Mouse (Mus musculus): ENCODE measurements around the gene Magt1. TPM values are rescaled to one million over a fixed set of nuclear protein-coding genes. Genes with fewer than 3 reads are reported as not detected.
"Not testable (repeated sequence)": the region's sequence is repeated elsewhere in the genome, so short reads cannot be mapped to it uniquely, and the experiment has no call there.

Magt1 gene
- 10 to 100 TPM; 29.6 to 30.5 TPM for total RNA-seq (2021)
- long read RNA-seq, experiment 1, full-length matches to known transcripts: 6 of 8 reads
- long read RNA-seq, experiment 1, partial matches to known transcripts: 0 of 8 reads
- long read RNA-seq, experiment 1, other reads (novel, unspliced or antisense): 2 of 8 reads
- long read RNA-seq, experiment 2, full-length matches to known transcripts: 3 of 10 reads
- long read RNA-seq, experiment 2, partial matches to known transcripts: 0 of 10 reads
- long read RNA-seq, experiment 2, other reads (novel, unspliced or antisense): 7 of 10 reads

DNA sequence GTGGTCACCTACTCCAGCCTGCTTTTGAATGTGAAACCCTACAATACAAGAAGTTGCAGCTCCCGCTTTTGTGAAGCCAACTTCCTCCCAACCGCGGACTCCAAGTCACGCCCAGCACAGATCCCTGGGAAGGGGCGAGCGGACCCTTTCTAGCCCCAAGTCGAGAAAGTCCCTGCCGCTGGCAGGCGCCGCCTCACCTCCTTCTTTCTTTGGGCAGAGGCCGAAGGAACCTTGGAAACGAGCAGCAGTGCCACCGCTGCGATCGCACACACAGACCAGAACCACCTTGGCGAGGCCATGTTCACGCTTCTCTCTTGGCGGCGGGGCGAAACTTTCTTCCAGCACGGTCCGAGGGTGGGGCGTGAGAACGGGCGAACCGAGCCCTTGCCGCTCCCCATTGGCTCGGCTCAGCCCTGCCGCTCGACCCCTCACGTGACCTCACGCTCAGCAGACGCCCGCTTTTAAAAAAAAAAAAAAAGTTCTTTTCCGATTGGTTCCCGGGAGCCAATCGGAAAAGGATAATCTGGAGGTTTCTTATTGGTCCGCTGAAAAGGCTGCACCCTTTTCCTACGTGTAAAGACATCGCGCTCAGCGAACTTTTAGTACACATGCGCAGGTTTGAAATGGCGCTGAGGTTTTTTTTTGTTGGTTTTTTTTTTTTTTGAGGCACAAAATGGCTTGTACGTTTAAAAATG lies at the start of gene Magt1:
Magt1 (minus strand) TSS at position 442 of the 695 bp plus-strand sequence.
- intact Hi-C loops (cut with DNase I): loop anchor here (5.0 kb wide), 1 partner anchor 84 kb away; the partner anchor contains the start of gene Atrx
- peak; percentile 72 to 80 for DNase-seq

DNA sequence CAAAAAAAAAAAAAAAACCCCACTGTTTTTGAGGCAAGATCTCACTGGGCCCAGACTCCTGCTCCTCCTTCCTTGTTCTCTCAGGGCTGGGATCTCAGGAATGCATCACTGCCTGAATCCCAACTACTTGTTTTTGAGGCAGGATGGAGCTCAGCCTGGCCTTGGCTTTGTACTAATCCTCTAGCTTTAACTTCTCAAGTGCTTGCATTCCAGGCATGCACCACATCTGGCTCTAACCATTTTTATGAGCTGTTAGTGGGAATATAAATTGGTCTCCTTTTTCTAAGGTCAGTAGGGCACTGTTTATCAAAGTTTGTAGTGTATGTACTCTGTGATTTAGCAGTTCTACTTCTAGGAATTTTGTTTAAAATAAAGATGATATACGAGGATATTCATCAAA lies 36.5 kb upstream of the Magt1 start:
- intact Hi-C loops (cut with DNase I): no loop called here
- no peak for DNase-seq

DNA sequence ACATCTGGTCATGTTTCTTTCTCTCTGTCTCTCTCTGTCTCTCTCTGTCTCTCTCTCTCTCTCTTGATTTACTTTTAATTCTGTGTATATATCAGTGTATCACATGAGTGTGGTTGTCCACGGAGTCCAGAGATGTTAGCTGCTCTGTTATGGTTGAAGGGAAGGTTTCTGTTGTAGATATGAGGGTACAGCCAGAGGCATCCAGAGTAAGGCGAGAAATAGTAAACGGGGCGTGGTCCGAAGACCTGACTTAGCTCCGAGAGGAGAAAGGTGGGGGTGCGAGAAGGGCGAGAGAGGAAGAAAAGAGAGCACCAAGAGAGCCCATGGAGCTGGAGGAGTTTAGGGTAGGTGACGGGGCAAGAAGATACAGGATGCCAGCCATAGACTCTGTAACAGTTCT lies 34.2 kb upstream of the Magt1 start:
- intact Hi-C loops (cut with DNase I): no loop called here

DNA sequence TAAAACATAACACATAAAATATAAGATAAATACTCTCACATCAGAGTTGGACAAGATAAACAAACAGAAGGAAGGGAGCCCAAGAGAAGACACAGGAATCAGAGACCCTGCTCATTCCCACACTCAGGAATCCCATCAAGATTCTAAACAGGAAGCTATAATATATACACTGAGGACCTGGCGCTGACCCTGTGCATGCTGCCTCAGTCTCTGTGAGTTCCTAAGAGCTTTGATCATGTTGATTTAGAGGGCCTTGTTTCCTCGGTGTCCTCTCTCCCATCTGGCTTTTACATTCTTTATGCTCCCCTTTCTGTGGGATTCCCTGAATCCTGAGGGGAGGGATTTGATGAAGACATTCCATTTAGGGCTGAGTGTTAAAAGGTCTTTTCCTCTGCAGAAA lies 33.7 kb upstream of the Magt1 start:
- intact Hi-C loops (cut with DNase I): no loop called here

More for the DNA sequence above, 34.2 kb upstream of the Magt1 start:
- no peak for DNase-seq

DNA sequence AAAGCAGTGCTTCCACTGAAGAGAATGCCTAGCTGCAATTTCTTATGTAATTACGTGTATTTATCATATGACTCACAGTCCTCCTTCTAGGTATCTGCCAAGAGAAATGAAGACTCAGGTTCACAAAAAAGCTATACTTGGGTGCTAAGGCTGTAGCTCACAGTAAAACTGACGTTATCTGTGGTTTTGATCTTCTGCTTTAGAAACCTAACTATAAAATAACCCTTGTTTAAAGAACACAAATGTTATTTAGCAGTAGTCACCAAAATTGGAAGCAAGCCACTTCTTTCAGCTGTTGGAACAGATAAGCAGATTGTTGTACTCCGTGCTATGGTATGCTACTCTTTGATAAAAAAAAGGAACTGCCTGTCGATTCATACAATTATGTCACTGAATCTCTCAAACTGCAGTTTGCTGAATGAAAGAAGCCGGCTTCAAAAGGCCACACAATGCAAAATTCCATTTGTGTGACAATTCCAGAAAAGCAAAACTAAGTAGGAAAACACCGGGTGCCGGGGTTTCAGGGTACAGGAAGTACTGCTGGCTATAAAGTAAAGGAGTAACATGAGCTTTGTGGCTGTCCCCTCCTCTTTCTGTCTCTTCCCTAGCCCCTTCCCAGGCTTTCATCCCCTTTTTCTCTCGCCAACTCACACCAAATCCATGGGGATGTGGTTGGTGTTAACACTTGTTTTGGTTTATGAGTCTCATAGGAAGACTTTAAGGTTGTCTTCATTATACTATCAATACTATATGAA lies 32.3 kb upstream of the Magt1 start:
- no peak for DNase-seq

More for the DNA sequence above, 33.7 kb upstream of the Magt1 start:
- DNase-seq: no peak

DNA sequence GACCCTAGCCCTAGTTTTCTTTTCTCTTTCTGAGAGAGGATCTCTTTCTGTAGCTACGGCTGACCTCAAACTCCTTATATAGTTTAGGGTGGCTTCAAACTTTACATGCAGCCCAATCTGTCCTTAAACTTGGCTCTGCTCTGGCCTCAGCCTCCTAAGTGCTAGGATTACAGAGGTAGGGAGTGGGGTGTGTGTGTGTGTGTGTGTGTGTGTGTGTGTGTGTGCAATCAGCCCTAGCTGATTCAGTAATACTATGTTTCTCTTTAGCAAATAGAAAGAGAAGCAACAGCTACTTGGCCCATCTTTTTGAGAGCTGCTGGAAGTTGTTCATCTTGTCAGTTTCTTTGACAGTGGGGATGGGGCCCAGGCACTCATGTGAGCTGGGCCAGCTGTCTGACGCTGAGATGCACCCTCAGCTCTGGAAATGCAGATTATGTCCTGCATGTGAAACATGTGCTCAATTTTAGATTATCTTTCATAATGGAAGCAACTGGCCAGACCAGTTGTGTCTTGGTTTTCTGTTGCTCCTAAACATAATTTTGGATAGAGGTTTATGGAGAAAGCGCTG lies 25.6 kb upstream of the Magt1 start:
- intact Hi-C loops (cut with DNase I): no loop called here
- no peak for DNase-seq

More for the DNA sequence above, 32.3 kb upstream of the Magt1 start:
- intact Hi-C loops (cut with DNase I): no loop called here

DNA sequence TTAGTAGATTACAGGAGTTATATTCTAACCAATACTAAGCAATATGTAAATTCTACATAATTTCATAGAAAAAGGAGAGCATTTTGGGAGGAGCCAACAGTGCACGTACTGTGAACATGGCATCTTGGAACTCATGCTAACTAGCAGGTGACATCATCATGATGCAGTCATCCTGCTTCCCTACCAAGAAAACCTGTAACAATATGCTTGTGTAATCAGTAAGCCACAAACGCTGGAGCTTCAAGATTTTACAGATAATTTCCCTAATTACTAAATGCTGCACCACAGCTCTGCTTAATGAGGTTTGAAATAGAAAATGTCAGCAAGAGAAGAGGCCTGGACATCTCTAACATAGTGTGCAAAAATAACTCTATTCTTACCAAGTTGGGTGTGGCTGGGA lies 24.0 kb upstream of the Magt1 start:
- intact Hi-C loops (cut with DNase I): no loop called here
- no peak for DNase-seq

DNA sequence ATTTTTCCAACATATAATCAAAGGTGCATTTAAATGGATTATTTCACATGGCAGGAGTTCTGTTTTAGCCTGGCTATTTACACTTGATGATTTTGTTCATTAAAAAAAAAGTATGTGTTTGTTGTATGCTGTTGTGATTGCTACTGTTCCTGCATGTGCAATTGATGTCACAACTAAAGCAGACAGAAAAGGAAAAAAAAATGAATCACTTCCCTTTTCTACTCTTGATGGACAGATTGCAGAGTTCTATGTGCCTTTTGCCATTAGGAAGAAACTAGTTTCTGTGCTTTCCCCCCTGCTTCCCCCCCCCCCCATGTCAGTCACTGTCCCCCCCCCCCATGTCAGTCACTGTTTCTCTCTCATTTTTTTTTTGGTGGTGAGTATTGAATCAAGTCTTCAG lies 19.4 kb upstream of the Magt1 start:
- intact Hi-C loops (cut with DNase I): no loop called here
- no peak for DNase-seq

DNA sequence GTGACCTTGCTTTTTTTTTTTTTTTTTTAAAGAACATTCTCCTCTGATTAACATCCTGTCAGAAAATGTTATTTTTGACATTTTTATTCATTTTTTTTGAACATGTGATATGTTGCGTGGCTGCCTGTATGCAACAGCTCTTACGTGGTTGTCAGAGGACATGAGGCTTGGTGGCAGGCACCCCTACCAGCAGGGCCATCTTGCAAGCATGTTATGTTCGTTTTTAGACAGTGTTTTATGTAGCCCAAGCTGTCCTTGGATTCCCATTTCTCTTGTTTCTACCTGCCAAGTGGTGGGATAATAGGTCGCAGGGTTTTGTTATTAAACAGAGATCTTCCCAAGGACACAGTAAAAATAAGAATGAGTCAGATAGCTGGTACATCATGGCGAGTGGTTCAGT lies 18.5 kb upstream of the Magt1 start:
- intact Hi-C loops (cut with DNase I): no loop called here

DNA sequence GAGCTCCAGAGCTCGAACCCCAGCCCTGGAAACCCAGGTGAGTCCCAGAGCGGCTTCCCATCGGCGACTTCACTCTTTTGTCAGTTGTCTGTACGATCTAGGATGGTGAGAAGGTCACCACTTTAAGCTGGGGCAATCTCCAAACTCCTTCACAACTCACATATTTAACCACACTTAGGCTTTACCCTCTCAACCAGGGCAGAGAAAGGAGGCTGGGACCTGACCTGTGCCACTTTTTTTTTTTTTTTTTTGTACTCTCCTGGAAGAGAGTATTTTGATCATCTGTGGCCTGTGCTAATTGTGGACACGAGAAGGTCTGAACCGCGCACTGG lies 15.6 kb upstream of the Magt1 start:
- DNase-seq: no peak
- intact Hi-C loops (cut with DNase I): loop anchor here (2.0 to 5.0 kb wide), 2 partner anchors 81 to 145 kb away; no protein-coding TSS in a partner anchor

More for the DNA sequence above, 18.5 kb upstream of the Magt1 start:
- no peak for DNase-seq

DNA sequence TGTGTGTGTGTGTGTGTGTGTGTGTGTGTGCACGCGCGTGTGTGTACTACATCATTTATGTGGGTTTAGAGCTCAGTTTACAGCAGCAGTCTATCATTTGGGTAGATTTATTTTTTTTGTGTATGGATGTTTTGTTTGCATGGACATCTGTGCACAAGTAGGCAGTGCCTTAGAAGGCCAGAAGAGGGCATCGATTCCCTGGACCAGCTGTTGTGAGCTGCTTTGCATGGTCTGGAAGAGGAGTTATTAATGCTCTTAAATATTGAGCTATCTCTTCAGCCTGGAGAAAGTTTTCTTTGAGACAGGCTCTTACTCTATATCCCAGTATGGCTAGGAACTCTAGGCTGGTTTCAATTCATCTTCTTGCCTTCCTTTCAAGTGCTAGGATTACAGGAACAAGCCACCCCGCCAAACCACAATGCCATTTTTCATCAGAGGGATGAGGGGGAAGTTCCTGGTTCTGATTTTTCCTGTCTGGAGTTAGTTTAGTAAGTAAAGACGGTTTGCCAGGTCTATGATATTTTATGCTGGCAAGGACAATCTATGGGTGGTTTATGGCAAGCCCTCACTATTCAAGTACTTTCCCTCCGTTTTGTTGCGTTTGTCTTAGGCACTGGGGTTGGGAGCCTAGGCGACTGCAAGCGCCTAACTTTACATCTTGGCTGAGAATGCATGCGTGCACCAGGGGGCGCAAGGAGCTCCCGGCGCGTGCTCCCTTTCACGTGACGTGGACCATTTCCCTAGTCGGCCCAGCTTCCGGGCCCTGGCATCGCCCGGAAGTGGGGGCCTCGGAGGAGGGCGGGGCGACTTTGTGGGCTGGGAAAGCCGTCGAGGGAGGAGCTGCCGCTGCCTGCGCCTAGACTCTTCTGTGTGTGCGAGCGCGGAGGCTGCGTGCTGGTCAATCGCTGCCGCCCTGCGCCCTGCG lies 15.0 kb upstream of the Magt1 start, which contains the start of gene Atp7a:
Atp7a (plus strand) TSS at position 859 of the 925 bp plus-strand sequence.
- DNase-seq: peak; percentile 79 to 86
- intact Hi-C loops (cut with DNase I): loop anchor here (2.0 to 5.0 kb wide), 2 partner anchors 82 to 146 kb away; no protein-coding TSS in a partner anchor

DNA sequence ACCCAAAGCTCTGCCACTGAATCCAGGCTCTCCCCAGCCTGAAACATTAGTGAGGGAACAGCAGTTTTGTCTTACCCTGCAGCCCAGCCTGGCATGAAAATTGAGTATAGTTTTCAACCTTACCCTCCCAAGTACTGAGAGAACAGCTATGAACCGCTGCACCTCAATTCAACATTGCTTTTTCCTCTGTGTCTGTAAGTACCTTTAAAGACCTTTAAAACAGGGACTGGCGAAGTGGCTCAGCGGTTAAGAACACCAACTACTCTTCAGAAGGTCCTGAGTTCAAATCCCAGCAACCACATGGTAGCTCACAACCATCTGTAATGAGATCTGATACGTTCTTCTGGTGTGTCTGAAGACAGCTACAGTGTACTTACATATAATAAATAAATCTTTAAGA lies 5.8 kb upstream of the Magt1 start:
- intact Hi-C loops (cut with DNase I): no loop called here
- no peak for DNase-seq

DNA sequence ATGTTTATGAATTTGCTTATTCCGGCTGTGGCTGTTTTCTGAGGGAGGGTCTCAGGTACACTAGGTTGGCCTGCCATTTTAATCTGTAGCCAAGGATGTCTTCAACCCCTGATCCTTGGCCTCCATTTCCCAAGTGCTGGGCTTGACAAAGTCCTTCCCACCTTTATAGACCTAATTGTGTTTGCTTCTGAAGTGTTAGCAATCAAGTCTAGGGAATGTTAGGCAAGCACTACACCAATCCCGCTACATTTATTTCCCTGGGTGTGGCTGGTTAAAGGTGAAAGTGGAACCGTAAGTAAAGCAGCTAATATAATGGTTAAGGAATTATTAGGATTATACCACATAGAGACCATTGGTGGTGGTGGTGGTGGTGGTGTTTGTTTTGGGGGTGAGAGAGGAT lies 5.4 kb upstream of the Magt1 start:
- intact Hi-C loops (cut with DNase I): no loop called here
- no peak for DNase-seq

DNA sequence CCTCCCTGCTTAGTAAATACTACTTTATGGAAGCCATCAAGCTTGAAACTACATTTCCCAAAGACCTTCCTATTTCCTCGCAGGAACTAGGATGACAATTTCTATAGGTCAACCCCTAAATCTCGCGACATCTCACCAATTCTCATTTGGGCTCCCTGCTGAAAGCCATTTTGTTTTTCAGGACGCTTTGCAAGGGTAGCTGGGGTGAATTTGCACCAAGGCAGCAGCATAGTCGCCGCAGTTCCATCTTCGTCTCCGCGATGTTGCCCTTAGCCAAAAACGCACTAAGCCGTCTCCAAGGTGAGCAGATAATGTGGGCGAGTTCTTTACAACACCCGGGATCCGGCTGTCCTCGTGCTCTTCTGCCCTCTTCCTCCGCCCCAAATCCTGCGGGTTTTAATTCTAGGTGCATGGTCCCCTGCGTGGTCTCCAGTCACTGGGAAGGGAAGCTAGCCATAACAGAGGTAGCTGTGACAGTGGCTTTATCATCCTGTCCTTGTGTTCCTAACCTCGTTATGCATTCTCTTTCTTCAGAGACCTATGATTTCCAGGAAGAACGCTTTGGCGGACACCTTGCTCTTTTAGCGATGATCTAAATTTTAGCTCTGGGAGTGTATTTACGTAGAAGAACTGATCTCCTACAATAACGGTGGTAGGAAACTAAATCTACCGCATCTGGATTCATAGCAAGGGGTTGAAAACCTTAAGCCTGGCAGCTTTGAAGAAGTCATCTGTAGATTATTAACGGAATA lies 4.0 kb upstream of the Magt1 start, which contains the start of gene Cox7b:
Cox7b (plus strand) TSS at position 130 of the 752 bp plus-strand sequence.
- intact Hi-C loops (cut with DNase I): no loop called here
- DNase-seq: peak; percentile 42 to 69

DNA sequence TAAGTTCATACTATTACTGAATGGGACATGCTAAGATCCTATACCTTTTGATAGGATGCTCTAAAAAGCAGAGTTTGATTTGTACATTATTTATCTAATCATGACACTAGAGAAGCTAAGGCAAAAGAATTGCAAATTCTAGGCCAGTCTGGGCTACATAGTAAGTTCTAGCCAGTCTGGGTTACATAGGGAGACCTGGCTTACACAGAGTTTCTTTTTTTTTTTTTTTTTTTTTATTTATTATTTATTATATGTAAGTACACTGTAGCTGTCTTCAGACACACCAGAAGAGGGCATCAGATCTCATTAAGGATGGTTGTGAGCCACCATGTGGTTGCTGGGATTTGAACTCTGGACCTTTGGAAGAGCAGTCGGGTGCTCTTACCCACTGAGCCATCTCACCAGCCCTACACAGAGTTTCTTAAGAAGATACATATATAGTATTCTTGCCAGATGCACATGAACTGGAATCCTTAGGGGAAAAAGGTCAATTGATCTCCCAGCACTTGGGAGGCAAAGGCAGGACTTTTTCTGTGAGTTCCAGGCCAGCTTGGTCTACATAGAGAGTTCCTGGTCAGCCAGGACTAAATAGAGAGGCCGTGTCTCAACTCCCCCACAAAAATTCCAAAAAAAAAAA lies 3.2 kb upstream of the Magt1 start:
- intact Hi-C loops (cut with DNase I): loop anchor here (5.0 kb wide), 1 partner anchor 88 kb away; the partner anchor contains the start of gene Atrx
- not testable (repeated sequence) for DNase-seq

DNA sequence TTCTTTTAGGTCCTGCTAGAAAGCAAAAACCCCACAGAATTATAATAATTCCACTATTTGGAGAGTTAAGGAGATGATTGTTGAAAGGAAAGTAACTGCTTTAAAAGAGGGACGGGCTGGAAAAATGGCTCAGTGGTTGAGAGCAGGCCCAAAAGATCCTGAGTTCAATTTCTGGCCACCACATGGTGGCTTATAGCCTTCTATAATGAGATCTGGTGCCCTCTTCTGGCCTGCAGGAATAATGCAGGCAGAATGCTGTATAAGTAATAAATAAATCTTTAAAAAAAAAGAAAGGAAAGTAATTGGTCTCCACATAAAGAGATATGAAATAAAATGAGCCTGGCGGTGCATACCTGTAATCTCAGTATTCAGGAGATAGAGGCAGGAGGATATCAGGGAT lies 1.5 kb upstream of the Magt1 start:
- no peak for DNase-seq
- intact Hi-C loops (cut with DNase I): loop anchor here (5.0 kb wide), 1 partner anchor 86 kb away; the partner anchor contains the start of gene Atrx

DNA sequence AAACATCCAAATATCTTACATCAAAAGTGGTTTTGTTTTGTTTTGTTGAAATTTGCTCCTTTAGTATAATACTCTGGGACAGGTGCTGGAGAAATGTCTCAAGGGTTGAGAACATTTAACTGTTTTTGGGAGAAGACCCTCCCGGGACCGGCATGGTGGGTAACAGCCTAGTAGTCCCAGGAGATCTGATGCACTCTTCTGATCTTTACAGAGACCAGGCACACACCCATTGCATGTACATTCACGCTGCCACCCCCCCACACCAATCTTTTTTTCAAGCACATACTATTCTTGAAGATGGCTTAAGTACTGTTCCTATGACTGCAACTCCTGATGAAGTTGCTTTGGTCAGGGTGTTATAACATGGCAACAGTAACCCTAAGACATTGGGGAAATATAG lies 853 bp upstream of the Magt1 start:
- intact Hi-C loops (cut with DNase I): loop anchor here (5.0 kb wide), 1 partner anchor 85 kb away; the partner anchor contains the start of gene Atrx
- no peak for DNase-seq

DNA sequence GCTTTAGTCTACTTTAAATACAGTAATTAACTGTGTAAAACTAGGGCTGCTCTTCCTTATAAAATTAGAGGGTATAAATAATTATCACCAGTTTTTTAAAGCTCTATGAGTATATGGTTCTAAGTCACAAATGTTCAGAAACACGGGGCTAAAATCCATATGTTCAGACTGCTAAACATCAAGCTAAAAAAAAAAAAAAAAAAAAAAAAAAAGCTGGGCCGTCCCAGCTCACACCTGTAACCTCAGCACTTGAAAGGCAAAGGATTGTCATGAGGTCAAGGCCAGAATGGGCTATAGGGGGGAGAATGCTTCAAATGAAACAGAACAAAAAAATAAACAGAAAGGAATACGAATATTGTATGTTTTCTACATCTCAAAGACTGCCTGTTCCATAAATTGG lies 944 bp downstream of the Magt1 start:
- DNase-seq: no peak
- intact Hi-C loops (cut with DNase I): loop anchor here (5.0 kb wide), 1 partner anchor 83 kb away; the partner anchor contains the start of gene Atrx
